Mouse (Mus musculus): Measurements from ENCODE around the gene C1rl. TPM values are rescaled to one million over a fixed set of nuclear protein-coding genes. Genes with fewer than 3 reads are reported as not detected.
"Not testable (repeated sequence)": the region's sequence is repeated elsewhere in the genome, so short reads cannot be mapped to it uniquely, and the experiment has no call there.

C1rl gene
- polyA plus RNA-seq, 1 experiment, result 0.50 TPM

DNA sequence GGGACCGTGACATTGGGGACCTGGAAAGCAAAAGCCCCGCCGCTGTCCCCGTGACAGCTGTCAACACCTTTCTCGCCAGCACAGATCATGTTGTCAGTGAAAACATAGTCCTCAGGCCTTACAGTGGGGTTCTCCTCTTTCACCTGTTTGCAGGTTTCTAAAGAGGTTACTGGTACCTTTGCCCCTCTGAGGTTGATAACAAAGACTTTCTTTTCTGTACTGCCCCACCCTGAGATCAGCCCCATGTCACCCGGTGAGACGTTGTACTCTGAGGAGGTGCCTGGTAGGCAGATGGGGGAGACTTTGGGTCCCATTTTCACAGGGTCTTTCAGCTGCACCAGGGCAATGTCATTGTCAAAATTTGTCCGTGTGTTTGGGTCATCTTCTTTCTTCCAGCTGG is 38.2 kb downstream of the C1rl start:
- no peak for TF ChIP-seq USF1 (IDR thresholded peaks at IDR 0.05; ENCODE audit: low read depth)
- TF ChIP-seq MAX (IDR thresholded peaks at IDR 0.05), result no peak
- H3K4me3 ChIP-seq (ENCODE audit: insufficient read depth, poor library complexity, severe bottlenecking), result no peak overlapping the region
- H3K79me3 ChIP-seq (ENCODE audit: low read depth), result no peaks in the 10 kb centered on the region
- no peaks in the 10 kb centered on the region for H3K36me3 ChIP-seq (ENCODE audit: control insufficient read depth, insufficient read depth)
- H3K79me2 ChIP-seq (ENCODE audit: control insufficient read depth, insufficient read depth), result no peaks in the 10 kb centered on the region
- H3ac ChIP-seq (ENCODE audit: control insufficient read depth, insufficient read length, low read depth), result no peak overlapping the region
- H3K27me3 ChIP-seq (ENCODE audit: control insufficient read depth, insufficient read depth, insufficient read length), result no peaks in the 10 kb centered on the region

DNA sequence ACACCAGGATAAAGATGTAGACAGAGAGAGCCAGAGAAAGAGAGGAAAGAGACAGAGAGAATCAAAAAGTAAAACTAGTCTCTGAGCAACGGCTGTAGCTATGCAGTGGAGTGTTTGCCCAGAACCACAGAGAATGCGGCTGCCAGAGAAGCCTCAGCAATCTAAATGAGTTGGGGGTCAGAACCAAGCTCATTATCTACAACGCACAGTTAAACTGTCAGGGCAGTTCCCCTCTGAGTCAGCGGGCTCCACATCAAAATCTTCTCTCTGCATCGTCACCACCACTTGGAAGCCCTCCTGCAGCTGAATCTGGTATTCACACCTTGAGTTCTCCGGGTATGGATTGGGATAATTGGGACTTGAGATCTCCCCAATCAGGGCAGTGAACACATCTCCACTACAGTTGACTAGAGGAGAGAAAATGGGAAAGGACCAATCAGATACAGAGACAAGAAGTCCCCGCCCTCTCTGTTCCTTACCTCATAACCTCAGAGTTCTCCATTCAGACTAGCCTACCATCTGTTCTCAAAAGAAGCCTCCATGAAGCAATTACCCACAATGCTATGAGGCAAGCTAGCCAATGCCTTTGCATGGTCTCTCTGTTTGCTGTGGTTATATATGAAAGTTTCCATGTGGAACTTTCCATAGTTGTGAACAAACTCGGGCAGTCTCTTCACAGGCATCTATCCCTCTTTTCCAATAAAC is 43.4 kb downstream of the C1rl start:
- H3K79me3 ChIP-seq (ENCODE audit: low read depth); H3K4me3 ChIP-seq (ENCODE audit: insufficient read depth, poor library complexity, severe bottlenecking); H3K27me3 ChIP-seq (ENCODE audit: control insufficient read depth, insufficient read depth, insufficient read length); H3K36me3 ChIP-seq (ENCODE audit: control insufficient read depth, insufficient read depth); H3K79me2 ChIP-seq (ENCODE audit: control insufficient read depth, insufficient read depth); H3ac ChIP-seq (ENCODE audit: control insufficient read depth, insufficient read length, low read depth): not testable (repeated sequence)

DNA sequence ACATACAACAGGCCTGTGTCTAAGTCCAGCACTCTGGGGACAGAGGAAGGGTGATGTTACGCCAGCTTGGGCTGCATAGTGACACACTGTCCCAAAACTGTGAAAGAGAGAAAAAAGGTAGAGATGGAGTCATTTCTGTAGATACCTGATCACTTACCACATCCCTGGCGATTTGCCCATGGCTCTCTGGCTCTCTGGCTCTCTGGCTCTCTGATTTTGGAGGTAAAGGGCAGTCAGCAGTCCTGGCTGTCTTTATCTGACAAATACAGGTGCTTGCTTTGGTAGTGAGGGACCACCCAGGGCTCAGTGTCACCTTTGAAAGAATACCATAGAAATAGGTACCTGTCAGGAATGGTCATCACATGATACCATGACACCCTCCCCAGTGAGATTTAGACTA is 48.3 kb downstream of the C1rl start:
- not testable (repeated sequence) for H3K27me3 ChIP-seq (ENCODE audit: control insufficient read depth, insufficient read depth, insufficient read length); H3ac ChIP-seq (ENCODE audit: control insufficient read depth, insufficient read length, low read depth); H3K4me3 ChIP-seq (ENCODE audit: insufficient read depth, poor library complexity, severe bottlenecking); H3K79me3 ChIP-seq (ENCODE audit: low read depth); H3K79me2 ChIP-seq (ENCODE audit: control insufficient read depth, insufficient read depth); H3K36me3 ChIP-seq (ENCODE audit: control insufficient read depth, insufficient read depth)

DNA sequence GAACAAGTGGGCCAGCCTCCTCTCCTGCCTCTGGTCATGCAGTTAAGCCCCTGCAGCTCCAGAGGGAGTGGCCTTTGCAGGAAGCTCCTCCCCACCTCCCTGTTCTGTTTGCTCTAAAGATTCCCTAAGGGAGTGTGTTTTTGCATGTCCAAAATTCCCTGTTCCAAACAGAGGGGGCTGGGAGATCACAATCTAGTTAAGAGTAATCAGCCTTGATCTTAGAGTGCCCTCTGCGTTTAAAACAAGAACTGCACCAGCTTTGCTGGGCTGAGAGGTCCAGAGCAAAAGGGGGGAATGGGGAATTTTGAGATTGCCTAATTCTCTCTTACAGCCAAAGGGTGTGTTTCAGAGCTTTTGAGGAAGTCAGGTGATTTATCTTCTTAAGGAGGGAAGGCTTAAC is 49.4 kb downstream of the C1rl start, which contains the start of gene C1s1:
C1s1 (minus strand) TSS at position 76 of the 400 bp plus-strand sequence.
- not testable (repeated sequence) for H3K79me3 ChIP-seq (ENCODE audit: low read depth); H3K79me2 ChIP-seq (ENCODE audit: control insufficient read depth, insufficient read depth); H3K27me3 ChIP-seq (ENCODE audit: control insufficient read depth, insufficient read depth, insufficient read length); H3K36me3 ChIP-seq (ENCODE audit: control insufficient read depth, insufficient read depth); H3K4me3 ChIP-seq (ENCODE audit: insufficient read depth, poor library complexity, severe bottlenecking); H3ac ChIP-seq (ENCODE audit: control insufficient read depth, insufficient read length, low read depth)
- peak; percentile 4 for TF ChIP-seq CEBPB (IDR thresholded peaks at IDR 0.05; ENCODE audit: low read depth)

DNA sequence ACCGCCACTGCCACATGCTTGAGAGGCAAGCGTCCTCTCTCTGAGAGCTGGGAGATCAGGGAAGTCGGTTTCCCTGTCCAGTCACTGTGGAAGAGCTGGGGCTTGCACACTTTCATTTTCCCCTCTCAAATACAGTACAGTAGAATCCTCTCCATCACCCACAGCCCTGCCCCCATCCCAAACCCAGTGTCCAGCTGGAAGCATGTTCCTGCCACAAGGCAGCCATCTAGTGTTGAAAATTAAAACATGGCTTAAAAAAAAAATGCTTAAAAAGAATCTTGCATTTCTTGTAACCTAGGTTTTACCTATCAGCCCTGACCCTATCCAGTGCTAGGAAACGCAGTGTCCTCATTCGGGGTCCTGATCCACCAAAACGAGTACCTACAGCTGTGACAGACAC is 51.6 kb downstream of the C1rl start:
- Histone ChIP-seq H3K79me2 (ENCODE audit: control insufficient read depth, insufficient read depth) (no peaks in the 10 kb centered on the region), H3K4me3 (ENCODE audit: insufficient read depth, poor library complexity, severe bottlenecking) (no peak overlapping the region), H3K27me3 (ENCODE audit: control insufficient read depth, insufficient read depth, insufficient read length) (no peaks in the 10 kb centered on the region), H3ac (ENCODE audit: control insufficient read depth, insufficient read length, low read depth) (no peak overlapping the region), H3K79me3 (ENCODE audit: low read depth) (no peaks in the 10 kb centered on the region), H3K36me3 (ENCODE audit: control insufficient read depth, insufficient read depth) (no peaks in the 10 kb centered on the region)
- no peak for TF ChIP-seq MAX (IDR thresholded peaks at IDR 0.05)
- no peak for TF ChIP-seq CTCF (IDR thresholded peaks at IDR 0.05; ENCODE audit: control insufficient read depth, insufficient read depth, insufficient read length)
- TF ChIP-seq FOSL1 (IDR thresholded peaks at IDR 0.05; ENCODE audit: insufficient read depth, low read length, poor library complexity, severe bottlenecking), result no peak
- no peak for TF ChIP-seq USF1 (IDR thresholded peaks at IDR 0.05; ENCODE audit: low read depth)
- TF ChIP-seq CEBPB (IDR thresholded peaks at IDR 0.05; ENCODE audit: low read depth), result no peak
- TF ChIP-seq MYOD1 (IDR thresholded peaks at IDR 0.05; ENCODE audit: control insufficient read depth, insufficient read length, low read depth), result no peak
- TF ChIP-seq MYOG (IDR thresholded peaks at IDR 0.05; ENCODE audit: control insufficient read depth, extremely low read depth, insufficient read length), result no peak

DNA sequence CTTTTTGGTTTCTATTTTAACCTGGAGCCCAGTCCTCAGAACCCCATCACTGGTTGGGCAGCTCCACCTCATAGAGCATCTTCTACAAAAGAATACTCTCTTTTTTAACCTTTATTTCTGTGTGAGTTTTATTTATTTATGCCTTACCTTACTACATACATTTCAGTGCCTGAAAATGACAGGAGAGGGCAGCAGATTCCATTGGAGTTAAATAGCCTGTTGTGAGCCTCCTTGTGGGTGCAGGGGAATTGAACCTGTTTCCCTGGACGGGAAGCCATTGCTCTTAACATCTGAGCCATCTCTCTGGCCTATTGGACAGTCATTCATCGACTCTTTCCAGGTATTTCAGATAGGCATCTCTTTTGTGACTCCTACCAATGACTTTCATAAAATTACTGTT is 52.5 kb downstream of the C1rl start:
- no peak overlapping the region for H3ac ChIP-seq (ENCODE audit: control insufficient read depth, insufficient read length, low read depth)
- no peaks in the 10 kb centered on the region for H3K79me2 ChIP-seq (ENCODE audit: control insufficient read depth, insufficient read depth)

DNA sequence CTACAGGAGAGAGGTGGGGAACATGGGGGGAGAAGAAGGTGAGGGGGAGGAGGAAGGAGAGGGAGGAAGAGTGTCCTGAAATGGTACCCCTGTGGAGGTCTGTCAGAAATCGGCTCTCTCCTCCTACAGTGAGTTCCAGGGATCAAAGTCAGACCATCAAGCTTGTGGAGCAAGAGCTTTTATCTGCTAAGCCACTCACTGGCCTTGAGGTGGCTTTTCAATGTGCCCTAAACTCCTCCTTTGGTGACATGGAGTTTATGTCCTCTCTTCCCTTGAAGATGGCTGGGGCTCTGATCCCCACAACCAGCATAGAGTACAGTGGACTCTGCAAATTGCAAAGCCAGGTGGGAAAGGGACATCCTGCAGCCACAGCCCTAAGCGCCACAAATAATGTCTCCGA is 55.1 kb downstream of the C1rl start:
- H3ac ChIP-seq (ENCODE audit: control insufficient read depth, insufficient read length, low read depth); H3K79me2 ChIP-seq (ENCODE audit: control insufficient read depth, insufficient read depth); H3K4me3 ChIP-seq (ENCODE audit: insufficient read depth, poor library complexity, severe bottlenecking); H3K36me3 ChIP-seq (ENCODE audit: control insufficient read depth, insufficient read depth); H3K79me3 ChIP-seq (ENCODE audit: low read depth); H3K27me3 ChIP-seq (ENCODE audit: control insufficient read depth, insufficient read depth, insufficient read length): not testable (repeated sequence)

More for the DNA sequence above, 52.5 kb downstream of the C1rl start:
- H3K79me3 ChIP-seq (ENCODE audit: low read depth), result no peaks in the 10 kb centered on the region
- H3K36me3 ChIP-seq (ENCODE audit: control insufficient read depth, insufficient read depth), result no peaks in the 10 kb centered on the region
- no peaks in the 10 kb centered on the region for H3K27me3 ChIP-seq (ENCODE audit: control insufficient read depth, insufficient read depth, insufficient read length)
- TF ChIP-seq FOSL1 (IDR thresholded peaks at IDR 0.05; ENCODE audit: insufficient read depth, low read length, poor library complexity, severe bottlenecking), result no peak
- TF ChIP-seq MYOG (IDR thresholded peaks at IDR 0.05; ENCODE audit: control insufficient read depth, extremely low read depth, insufficient read length), result no peak
- no peak for TF ChIP-seq CEBPB (IDR thresholded peaks at IDR 0.05; ENCODE audit: low read depth)
- TF ChIP-seq MAX (IDR thresholded peaks at IDR 0.05), result no peak
- TF ChIP-seq USF1 (IDR thresholded peaks at IDR 0.05; ENCODE audit: low read depth), result no peak
- TF ChIP-seq CTCF (IDR thresholded peaks at IDR 0.05; ENCODE audit: control insufficient read depth, insufficient read depth, insufficient read length), result no peak
- TF ChIP-seq MYOD1 (IDR thresholded peaks at IDR 0.05; ENCODE audit: control insufficient read depth, insufficient read length, low read depth), result no peak
- H3K4me3 ChIP-seq (ENCODE audit: insufficient read depth, poor library complexity, severe bottlenecking), result no peak overlapping the region
